Mouse (Mus musculus) layer of hippocampus, adult 2 months (tissue): ENCODE measurements at regions not wholly inside any gene's neighbourhood (a gene's known extent, or its start where the extent isn't known, plus 50 kb on each side); places are given as distances from the start of the nearest gene placed in this dataset.
"Not testable (repeated sequence)": the region's sequence is repeated elsewhere in the genome, so short reads cannot be mapped to it uniquely, and the experiment has no call there.

Experiments
- DNase-seq, 2 experiments: peaks; one replicate each; pipeline ENCODE4 v3.0.0; 2022; ENCODE audit warnings: low spot score in 2 of 2
- H3K27ac ChIP-seq: fragments of 200-600 bp; 2 replicates; pipeline ENCODE4 v1.8.1; 2022
- H3K4me3 ChIP-seq: fragments of 200-600 bp; 2 replicates; pipeline ENCODE4 v1.8.1; 2022; ENCODE audit warnings: mild to moderate bottlenecking

DNA sequence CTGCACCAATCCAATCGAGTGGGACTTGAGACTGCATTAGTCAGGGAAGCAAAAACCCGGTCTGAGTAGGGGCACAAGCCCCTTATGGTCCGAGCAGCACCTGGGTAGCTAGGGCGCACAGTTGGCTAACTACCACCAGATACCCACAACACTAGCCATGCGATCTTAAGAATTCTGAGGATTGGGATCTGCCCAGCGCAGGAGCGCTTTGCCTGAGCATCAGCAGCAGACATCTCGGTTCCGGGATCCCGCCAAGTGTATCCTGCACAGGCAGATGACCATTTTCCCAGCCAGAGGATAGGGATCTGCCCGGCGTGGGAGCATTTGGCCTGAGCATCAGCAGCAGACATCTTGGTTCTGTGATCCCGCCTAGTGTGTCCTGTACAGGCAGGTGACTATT, 61.7 kb downstream of the Gm7951 start:
- not testable (repeated sequence) for H3K4me3 ChIP-seq, H3K27ac ChIP-seq
- peak in 1 of 2 experiments; percentile 6 for DNase-seq
